23 mouse cellular contexts compared by ENCODE assay signal in genomic region chr1:54737472-54737871, GRCm38 (mm10).
DNase-seq lines count a peak whose midpoint lies in the region; ATAC-seq and TF ChIP-seq lines count a peak whose summit lies in the region.
"Had no signal": no experiment of that assay in that cellular context is flagged by ENCODE, and none has a peak within 500 bp of the region (broad histone marks: within the 10 kb centered on the region; RNA-seq: fewer than 3 reads in every experiment).

No protein-coding gene starts in this region.

- no peak overlapping the region for H3K9ac ChIP-seq in hindbrain, embryonic 14.5 days
- no peak overlapping the region for H3K9ac ChIP-seq in hindbrain, postnatal 0 days (replicated peaks; ENCODE audit: low read length)
- no peak overlapping the region for H3K9ac ChIP-seq in forebrain, embryonic 16.5 days (replicated peaks; ENCODE audit: low read depth, low read length)
- H3K9ac ChIP-seq: embryonic facial prominence, embryonic 12.5 days; heart, embryonic 13.5 days; liver, embryonic 14.5 days had no signal

- 73% methylated on average over 3 of the region's 3 CpGs for WGBS in hindbrain, embryonic 14.5 days
- 79% methylated on average over 3 of the region's 3 CpGs for WGBS in hindbrain, postnatal 0 days
- 74% methylated on average over 3 of the region's 3 CpGs for WGBS in forebrain, embryonic 16.5 days

- H3K9me3 ChIP-seq in hindbrain, embryonic 14.5 days (ENCODE audit: control insufficient read depth, low read length) = no peaks in the 10 kb centered on the region
- no peaks in the 10 kb centered on the region for H3K9me3 ChIP-seq in hindbrain, postnatal 0 days (ENCODE audit: low read length)
- no peaks in the 10 kb centered on the region for H3K9me3 ChIP-seq in forebrain, embryonic 16.5 days (ENCODE audit: control insufficient read depth, low read length)
- H3K9me3 ChIP-seq: embryonic facial prominence, embryonic 12.5 days; heart, embryonic 13.5 days had no signal

- H3K27ac ChIP-seq in hindbrain, embryonic 14.5 days = peak overlapping the region; percentile 45; the same call in 1 of the 2 replicates
- no peak overlapping the region for H3K27ac ChIP-seq in hindbrain, postnatal 0 days
- no peak overlapping the region for H3K27ac ChIP-seq in forebrain, embryonic 16.5 days (ENCODE audit: low read length)
- H3K27ac ChIP-seq: embryonic facial prominence, embryonic 12.5 days; heart, adult 2 months; heart, embryonic 13.5 days; liver, embryonic 14.5 days had no signal

- DNase-seq in hindbrain, embryonic 14.5 days (ENCODE audit: low spot score) = no peak
- no peak for DNase-seq in hindbrain, postnatal 0 days (ENCODE audit: low spot score)
- peak; percentile 21 for DNase-seq in retina, postnatal 1 day
- DNase-seq in retina, embryonic 14.5 days (ENCODE audit: low spot score) = no peak
- DNase-seq in adrenal gland, postnatal 14 days = no peak
- DNase-seq: adrenal gland, adult 8-10 months; B cell, adult 2 months; cerebellum, adult 11 months; cerebellum, adult 9-11 months; heart, adult 2 months; heart, postnatal 10 days; kidney, adult 11 months; kidney, postnatal 14 days; liver; lung, adult 2 months; lung, postnatal 10 days; right cerebral cortex, postnatal 14 days; thymus, postnatal 4 days had no signal

- H3K4me3 ChIP-seq in hindbrain, embryonic 14.5 days (replicated peaks; ENCODE audit: low read length) = no peak overlapping the region
- H3K4me3 ChIP-seq in hindbrain, postnatal 0 days (ENCODE audit: low read length) = no peak overlapping the region
- H3K4me3 ChIP-seq in forebrain, embryonic 16.5 days (replicated peaks; ENCODE audit: low read length) = no peak overlapping the region
- H3K4me3 ChIP-seq: embryonic facial prominence, embryonic 12.5 days; heart, adult 2 months; heart, embryonic 13.5 days had no signal

- no peak for TF ChIP-seq CTCF in hindbrain, postnatal 0 days (IDR thresholded peaks at IDR 0.05; ENCODE audit: low read depth)

- ATAC-seq in hindbrain, embryonic 14.5 days (ENCODE audit: low FRiP score) = no peak
- no peak for ATAC-seq in hindbrain, postnatal 0 days
- 0 out of 2 replicates have a peak, but pooled peaks have one; percentile 16 for ATAC-seq in forebrain, embryonic 16.5 days
- ATAC-seq: inflammation-experienced regulatory T-cells, adult 6 months had no signal

- no peaks in the 10 kb centered on the region for H3K36me3 ChIP-seq in hindbrain, embryonic 14.5 days (replicated peaks; ENCODE audit: control insufficient read depth, insufficient read depth)
- no peaks in the 10 kb centered on the region for H3K36me3 ChIP-seq in hindbrain, postnatal 0 days (ENCODE audit: insufficient read depth, low read length)
- H3K36me3 ChIP-seq in forebrain, embryonic 16.5 days (ENCODE audit: control insufficient read depth, insufficient read depth) = no peaks in the 10 kb centered on the region

- H3K4me1 ChIP-seq in hindbrain, embryonic 14.5 days (replicated peaks; ENCODE audit: control insufficient read depth, insufficient read depth, low read length) = peaks cover 33% of the 10 kb centered on the region
- peaks cover 6% of the 10 kb centered on the region; the same call in 1 of the 2 replicates for H3K4me1 ChIP-seq in hindbrain, postnatal 0 days (ENCODE audit: insufficient read depth, low read length)
- H3K4me1 ChIP-seq in forebrain, embryonic 16.5 days (replicated peaks; ENCODE audit: control insufficient read depth, insufficient read depth, low read length) = peaks cover 12% of the 10 kb centered on the region
- H3K4me1 ChIP-seq: embryonic facial prominence, embryonic 12.5 days had no signal

- no peaks in the 10 kb centered on the region for H3K27me3 ChIP-seq in hindbrain, embryonic 14.5 days (ENCODE audit: control insufficient read depth, insufficient read depth, low read length)
- no peaks in the 10 kb centered on the region for H3K27me3 ChIP-seq in hindbrain, postnatal 0 days (ENCODE audit: insufficient read depth, low read length)
- H3K27me3 ChIP-seq in forebrain, embryonic 16.5 days (replicated peaks; ENCODE audit: control insufficient read depth, insufficient read depth, low read length) = no peaks in the 10 kb centered on the region
- H3K27me3 ChIP-seq: embryonic facial prominence, embryonic 12.5 days; heart, embryonic 13.5 days had no signal

- no peak overlapping the region for H3K4me2 ChIP-seq in hindbrain, embryonic 14.5 days (replicated peaks)
- H3K4me2 ChIP-seq in hindbrain, postnatal 0 days (ENCODE audit: low read depth, low read length) = no peak overlapping the region
- no peak overlapping the region for H3K4me2 ChIP-seq in forebrain, embryonic 16.5 days (ENCODE audit: low read length)
- H3K4me2 ChIP-seq: embryonic facial prominence, embryonic 12.5 days; heart, embryonic 13.5 days had no signal
